Mouse (Mus musculus) embryonic fibroblast, embryonic 13.5 days (primary cell): ENCODE data around the gene Gskip.

ENCODE experiments used
- CTCF ChIP-seq: IDR thresholded peaks from 2 replicates; pipeline ENCODE4 v1.5.1; 2011; ENCODE audit warnings: mild to moderate bottlenecking, control low read depth, low read length, moderate library complexity, borderline replicate concordance; ENCODE audit not compliant: insufficient read depth
- POLR2A ChIP-seq: IDR thresholded peaks from 2 replicates; pipeline ENCODE4 v1.6.1; 2011; ENCODE audit warnings: low read depth, mild to moderate bottlenecking, control low read depth, low read length, moderate library complexity

- TF ChIP-seq CTCF, result no peak
- TF ChIP-seq POLR2A, result no peak
These were observed 41.1 kb downstream of the Gskip start for GRCm38 (mm10) chr12:105725736-105726135.
